Mouse (Mus musculus): ENCODE data around the gene Col26a1. TPM values are rescaled to one million over a fixed set of nuclear protein-coding genes. Genes with fewer than 3 reads are reported as not detected.
"Not testable (repeated sequence)": the region's sequence is repeated elsewhere in the genome, so short reads cannot be mapped to it uniquely, and the experiment has no call there.

Gene Col26a1
- total RNA-seq, 1 experiment from 2014 or later = not detected

DNA sequence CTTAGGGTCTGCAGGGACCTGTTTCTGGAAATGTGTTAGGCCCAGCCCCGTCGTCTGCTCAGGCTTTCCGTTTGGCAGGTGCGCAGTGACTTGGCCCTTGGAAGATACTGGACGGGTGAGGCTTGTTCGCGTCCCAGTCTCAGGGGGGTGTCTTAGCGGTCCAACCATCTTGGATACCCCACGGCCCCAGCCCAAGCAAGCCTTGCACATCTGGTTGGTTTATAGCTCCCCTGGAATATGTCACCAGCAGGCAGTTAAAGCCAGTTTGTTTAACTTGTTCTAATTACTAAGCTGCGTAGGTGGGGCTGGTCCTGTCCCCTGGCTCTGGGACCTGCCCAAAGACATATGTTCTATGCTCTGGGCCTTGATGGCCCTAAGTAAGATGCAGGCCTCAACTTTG, 111.9 kb downstream of the Col26a1 start:
- no peak for ATAC-seq (ENCODE audit: extremely low read depth, insufficient number of reproducible peaks, low FRiP score, poor library complexity, severe bottlenecking)

DNA sequence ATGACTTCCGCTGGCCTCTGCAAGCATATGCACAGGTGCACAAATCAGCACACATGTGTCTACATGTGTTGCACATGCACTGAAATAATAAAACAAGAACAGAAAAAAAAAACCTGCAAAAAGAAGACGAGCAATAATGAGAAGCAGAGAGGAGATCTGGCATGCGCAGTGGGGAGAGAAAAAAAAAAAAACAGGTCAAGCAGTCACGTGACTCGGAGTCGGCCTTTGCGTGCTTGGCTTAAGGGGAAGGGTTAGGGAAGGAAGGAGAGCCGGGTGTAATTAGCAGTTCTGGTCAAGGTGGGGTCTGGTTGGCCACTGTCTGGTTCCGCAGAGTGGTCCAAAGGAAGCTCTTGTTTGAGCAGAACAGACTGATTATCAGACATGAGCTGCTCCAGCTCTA, 115.7 kb downstream of the Col26a1 start:
- no peak for ATAC-seq (ENCODE audit: extremely low read depth, insufficient number of reproducible peaks, low FRiP score, poor library complexity, severe bottlenecking)

DNA sequence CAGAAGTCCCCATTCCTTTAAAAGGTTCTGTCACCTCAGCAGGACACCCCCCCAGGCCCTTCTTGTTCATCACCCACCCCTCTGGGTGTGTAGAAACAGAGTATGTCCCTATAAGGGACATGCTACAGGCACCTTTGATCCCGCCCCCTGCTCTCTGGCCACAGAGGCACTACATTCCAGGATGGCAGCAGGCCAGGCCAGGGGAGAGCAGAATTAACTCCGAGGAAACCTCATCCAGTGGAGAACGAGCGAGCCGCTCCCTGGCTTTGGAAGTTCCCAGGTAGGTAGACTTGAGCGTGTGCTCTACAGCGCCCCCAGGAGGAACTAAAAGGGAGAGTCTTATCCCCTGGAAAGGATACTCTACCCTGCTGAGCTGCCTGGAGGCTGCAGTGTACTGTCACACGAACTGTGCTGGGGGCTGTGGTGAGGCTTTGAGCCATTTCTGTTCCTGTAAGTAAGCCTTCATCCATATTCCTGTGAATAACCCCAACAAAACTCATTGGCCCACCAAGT, 118.8 kb downstream of the Col26a1 start:
- ATAC-seq (ENCODE audit: extremely low read depth, insufficient number of reproducible peaks, low FRiP score, poor library complexity, severe bottlenecking) = no peak

DNA sequence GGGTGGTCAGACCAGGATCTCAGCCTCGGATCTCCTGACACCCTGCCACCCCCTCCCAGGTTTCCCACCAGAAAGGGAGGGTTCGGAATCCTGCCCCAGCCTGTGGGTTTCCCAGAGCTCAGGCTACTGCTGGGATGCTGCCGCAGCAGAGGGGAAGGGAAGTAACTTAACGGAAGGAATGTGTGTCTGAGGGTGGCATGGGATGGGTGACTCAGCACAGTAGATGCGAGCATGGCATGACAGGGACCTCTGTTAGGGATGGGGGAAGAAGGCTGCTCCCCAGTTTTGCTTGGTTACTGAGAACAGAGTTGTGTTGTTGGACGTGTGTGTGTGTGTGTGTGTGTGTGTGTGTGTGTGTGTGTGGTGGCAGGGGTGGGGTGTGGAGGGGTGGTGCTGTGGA, 122.7 kb downstream of the Col26a1 start:
- no peak for ATAC-seq (ENCODE audit: extremely low read depth, insufficient number of reproducible peaks, low FRiP score, poor library complexity, severe bottlenecking)

DNA sequence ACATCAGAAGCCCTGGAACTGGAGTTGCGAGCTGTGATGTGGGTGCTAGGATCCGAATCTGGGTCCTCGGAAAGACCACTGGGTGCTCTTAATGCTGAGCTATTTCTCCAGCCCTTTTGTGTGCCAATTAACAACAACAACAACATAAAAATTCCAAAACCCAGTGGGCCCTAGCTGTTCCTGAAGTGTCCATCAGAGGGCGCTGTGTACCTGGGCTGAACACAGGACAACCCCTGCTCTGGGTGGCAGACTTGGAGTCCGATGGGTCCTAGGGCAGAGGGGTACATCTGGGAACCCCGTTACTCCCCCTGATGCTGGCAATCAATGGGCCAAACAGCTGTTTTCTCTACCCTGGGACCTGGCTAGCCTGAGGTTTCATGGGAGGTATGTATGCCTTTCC, 123.2 kb downstream of the Col26a1 start:
- ATAC-seq (ENCODE audit: extremely low read depth, insufficient number of reproducible peaks, low FRiP score, poor library complexity, severe bottlenecking) = no peak

DNA sequence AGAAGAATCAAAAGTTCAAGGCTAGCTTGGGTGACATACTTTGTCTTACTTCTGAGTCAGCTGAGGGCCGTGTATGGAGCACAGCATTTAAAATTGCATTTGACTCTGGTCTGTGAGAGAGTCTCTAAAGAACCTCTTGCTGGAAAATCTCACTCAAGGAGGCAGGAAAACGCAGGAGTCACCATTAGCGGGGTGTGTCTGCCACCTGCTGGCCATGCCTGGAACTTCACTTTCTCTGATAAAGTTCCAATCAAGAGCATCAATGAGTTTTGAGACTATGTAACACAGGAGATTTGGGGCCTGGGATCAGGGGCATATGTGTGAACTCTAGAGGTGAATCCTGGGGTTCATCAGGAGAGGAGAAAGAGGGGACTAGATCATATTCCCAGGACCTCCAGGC, 127.3 kb downstream of the Col26a1 start:
- peak; percentile 13; the same call in 1 of the 2 replicates for ATAC-seq (ENCODE audit: extremely low read depth, insufficient number of reproducible peaks, low FRiP score, poor library complexity, severe bottlenecking)

DNA sequence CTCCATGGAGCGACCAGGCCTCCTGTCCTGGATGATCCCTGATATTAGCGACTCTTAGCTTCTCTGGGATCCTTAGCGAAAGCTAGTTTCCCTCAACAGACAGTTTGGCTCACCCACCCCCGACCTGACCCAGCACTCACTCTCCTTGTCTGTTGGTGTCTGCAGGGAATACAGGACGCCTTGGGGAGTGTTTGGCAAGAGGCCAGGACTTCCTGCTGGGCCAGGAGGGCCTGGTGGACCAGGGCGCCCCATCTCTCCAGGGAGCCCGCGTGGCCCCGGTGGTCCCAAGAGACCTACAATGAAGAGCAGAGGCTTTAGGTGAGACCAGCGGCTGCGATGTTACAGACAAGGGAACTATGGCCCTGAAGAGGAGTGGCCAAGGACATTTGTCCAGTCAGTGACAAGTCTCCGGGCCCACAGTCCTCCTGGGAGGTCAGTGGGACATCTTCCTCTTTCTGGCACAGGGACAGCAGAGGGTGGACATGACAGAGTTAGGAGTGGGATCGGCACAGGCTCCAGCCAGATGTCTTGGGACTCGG, 128.9 kb downstream of the Col26a1 start:
- no peak for ATAC-seq (ENCODE audit: extremely low read depth, insufficient number of reproducible peaks, low FRiP score, poor library complexity, severe bottlenecking)

DNA sequence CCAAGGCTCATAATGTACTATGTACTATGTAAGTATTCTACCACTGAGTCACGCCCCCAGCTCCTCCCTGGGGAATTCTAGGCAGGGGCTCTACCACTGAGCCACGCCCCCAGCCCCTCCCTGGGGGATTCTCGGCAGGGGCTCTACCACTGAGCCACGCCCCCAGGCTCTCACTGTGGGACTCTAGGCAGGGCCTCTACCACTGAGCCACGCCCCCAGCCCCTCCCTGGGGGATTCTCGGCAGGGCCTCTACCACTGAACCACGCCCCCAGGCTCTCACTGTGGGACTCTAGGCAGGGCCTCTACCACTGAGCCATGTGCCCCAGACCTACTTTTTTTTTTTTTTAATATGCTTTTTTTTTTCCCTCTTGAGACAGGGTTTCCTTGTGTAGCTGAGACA, 129.8 kb downstream of the Col26a1 start:
- not testable (repeated sequence) for ATAC-seq (ENCODE audit: extremely low read depth, insufficient number of reproducible peaks, low FRiP score, poor library complexity, severe bottlenecking)

DNA sequence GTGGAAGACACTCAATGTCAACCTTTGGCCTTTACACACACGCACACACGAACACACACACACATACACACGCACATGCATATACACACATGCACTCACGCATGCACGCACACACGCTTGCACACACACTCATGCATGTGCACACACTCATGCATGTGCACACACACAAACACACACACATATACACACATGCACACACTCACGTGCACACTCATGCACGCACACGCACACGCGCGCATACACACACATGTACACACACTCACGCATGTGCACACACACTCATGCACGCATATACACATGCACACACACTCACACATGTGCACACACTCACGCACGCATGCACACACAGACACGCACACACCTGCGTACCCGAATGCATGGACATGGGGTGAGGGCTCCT, 130.9 kb downstream of the Col26a1 start:
- no peak for ATAC-seq (ENCODE audit: extremely low read depth, insufficient number of reproducible peaks, low FRiP score, poor library complexity, severe bottlenecking)

DNA sequence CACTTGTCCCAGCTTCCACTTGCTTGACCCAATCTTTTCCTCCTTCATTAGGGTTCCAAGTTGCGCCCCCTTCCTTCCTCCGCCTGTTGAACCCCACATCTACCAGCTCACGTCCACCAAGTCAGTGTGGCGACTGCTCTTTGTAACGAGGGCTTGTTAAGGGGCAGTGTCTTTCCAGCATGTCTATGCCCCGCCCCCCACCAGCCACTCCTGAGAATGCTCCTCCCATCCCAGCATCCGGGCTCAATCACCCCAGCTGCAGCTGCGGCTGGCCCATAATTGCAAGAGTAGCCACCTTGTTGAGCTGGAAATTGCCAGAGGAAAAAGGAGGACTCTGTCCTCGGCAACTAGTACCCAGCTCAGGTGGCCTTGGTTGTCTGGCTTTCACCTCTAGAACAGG, 136.4 kb downstream of the Col26a1 start:
- ATAC-seq (ENCODE audit: extremely low read depth, insufficient number of reproducible peaks, low FRiP score, poor library complexity, severe bottlenecking) = no peak

DNA sequence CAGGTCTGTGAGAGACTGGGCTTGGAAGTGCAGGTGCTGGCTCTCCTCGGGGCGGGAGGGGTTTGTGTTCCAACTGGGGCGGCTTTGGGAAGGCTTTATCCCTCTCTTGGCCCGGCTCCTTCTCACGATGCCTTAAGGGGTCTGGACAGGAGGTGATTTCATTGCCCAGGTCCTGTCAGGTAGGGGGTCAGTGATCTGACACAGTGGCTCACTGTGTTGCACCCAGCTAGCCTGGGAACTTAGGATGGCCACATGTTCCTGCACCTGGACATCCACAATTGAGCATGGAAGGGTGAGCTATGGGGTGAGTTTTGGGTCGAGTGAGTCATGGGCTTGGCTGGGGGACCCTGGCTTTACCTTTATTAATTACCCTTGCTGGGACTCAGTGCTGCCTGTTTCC, 144.1 kb downstream of the Col26a1 start:
- no peak for ATAC-seq (ENCODE audit: extremely low read depth, insufficient number of reproducible peaks, low FRiP score, poor library complexity, severe bottlenecking)

DNA sequence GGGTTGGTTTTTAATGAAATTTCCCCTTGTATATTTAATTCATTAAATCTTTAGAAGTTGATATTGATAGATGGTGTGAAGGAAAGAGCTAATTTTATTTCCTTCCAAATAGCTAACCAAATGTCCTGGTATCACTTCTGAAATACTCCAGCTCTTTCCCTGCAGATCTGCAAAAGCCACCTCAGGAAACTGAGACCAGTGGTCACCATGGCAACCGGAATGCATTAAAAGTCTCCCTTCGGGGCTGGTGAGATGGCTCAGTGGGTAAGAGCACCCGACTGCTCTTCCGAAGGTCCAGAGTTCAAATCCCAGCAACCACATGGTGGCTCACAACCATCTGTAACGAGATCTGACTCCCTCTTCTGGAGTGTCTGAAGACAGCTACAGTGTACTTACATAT, 156.7 kb downstream of the Col26a1 start:
- not testable (repeated sequence) for ATAC-seq (ENCODE audit: extremely low read depth, insufficient number of reproducible peaks, low FRiP score, poor library complexity, severe bottlenecking)

DNA sequence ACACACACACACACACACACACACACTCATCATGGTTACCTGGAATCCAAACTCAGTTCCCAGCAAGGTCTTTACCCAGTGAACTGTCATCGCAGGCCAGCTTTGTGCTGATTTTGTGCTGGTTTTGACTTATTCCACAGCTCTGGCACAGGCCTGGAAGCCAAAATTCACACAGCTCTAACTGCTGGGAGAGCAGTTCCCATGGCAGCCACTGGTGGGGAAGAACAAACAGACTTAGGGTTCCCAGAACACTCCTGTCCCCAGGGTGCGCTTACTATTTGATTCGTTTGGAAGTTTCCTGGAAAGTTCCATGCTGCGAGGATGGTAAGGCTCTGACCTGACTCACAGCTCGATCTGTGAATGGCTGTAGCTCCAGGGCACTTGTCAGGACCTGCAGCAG, 161.4 kb downstream of the Col26a1 start:
- ATAC-seq (ENCODE audit: extremely low read depth, insufficient number of reproducible peaks, low FRiP score, poor library complexity, severe bottlenecking) = no peak

DNA sequence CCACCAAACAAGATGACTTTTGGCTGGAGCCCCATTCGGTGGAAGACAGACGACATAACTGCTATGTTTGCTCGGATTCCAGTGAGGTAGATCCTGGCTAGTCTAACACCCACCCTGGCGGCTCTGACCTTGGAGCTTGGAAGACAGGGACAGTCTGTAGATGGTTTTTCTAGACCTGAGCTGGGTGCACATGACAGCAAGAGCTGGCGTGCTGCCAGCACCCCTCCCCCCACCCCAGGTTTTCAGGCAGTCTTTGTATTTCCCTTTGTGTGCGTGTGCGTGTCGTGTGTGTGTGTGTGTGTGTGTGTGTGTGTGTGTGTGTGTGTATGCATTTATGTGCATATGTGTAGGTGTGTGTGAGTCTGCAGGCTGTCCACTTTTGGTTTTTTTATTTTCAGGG, 164.4 kb downstream of the Col26a1 start:
- ATAC-seq (ENCODE audit: extremely low read depth, insufficient number of reproducible peaks, low FRiP score, poor library complexity, severe bottlenecking) = no peak

DNA sequence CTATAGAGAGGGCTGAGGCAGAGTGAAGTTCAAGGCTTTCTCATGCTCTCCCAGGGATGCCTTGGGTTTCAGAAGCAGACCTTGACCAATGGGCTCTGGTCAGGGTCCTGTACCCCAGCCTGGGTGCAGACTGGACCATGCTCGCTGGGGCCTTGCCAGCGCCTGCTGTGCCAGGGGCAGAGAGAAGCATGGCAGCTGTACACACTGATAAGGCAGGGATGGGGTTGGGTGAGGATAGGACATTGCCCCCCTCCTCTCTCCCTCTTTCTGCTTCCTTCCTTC, 165.5 kb downstream of the Col26a1 start:
- no peak for ATAC-seq (ENCODE audit: extremely low read depth, insufficient number of reproducible peaks, low FRiP score, poor library complexity, severe bottlenecking)

DNA sequence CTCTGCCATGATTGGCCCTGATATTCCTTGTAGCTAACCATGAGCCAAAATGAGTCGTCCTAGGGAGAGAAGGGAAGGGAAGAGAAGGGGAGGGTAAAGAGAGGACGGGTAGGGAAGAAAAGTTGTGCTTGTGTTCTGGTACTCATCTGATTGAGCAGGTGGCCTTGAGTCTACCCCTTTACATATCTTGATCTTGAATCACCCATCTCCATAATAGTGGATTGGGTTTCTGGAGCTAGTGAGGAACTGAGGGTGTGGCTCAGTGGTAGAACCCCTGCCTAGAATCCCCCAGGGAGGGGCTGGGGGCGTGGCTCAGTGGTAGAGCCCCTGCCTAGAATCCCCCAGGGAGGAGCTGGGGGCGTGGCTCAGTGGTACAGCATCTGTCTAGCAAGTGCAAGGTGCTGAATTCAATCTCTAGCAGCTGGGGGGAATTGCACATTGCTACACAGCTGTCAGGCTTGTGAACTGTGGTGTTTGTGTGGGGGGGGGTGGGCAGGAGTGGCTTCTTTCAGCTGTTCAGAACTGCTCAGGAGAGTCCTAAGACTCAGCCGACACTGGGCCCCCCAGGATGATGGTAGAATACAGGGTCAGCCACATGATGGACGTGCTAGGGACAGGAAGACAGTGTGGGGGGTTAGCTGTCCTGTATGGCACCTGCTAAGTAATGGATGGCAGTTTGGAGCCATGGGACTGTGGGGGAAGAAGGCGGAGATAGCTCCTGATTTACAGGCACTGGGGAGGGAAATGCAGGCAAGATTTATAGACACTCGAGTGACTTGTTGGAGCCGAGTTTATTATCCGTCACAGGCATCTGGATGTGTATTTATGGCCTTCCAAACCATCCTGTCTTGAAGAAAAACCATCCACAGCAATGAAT, 166.1 kb downstream of the Col26a1 start:
- no peak for ATAC-seq (ENCODE audit: extremely low read depth, insufficient number of reproducible peaks, low FRiP score, poor library complexity, severe bottlenecking)

DNA sequence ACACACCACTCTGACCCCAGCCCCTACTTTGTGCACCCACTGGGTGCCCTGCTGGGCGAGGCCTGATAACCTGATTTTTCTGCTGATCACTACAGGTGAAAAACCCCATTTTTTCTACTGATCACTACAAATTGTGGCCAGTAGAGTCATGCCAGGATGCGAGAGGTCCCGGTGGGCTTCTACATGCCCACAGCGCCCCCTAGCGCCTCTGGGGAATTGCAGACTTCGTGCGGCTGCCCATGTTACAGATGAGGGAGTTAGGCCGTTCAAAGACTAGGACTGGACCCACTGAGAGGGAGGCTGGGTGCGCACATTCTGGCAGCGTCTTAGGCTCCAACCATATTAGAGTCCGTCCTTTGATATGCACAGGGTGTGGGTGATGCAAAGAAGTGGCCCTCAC, 168.1 kb downstream of the Col26a1 start:
- no peak for ATAC-seq (ENCODE audit: extremely low read depth, insufficient number of reproducible peaks, low FRiP score, poor library complexity, severe bottlenecking)

DNA sequence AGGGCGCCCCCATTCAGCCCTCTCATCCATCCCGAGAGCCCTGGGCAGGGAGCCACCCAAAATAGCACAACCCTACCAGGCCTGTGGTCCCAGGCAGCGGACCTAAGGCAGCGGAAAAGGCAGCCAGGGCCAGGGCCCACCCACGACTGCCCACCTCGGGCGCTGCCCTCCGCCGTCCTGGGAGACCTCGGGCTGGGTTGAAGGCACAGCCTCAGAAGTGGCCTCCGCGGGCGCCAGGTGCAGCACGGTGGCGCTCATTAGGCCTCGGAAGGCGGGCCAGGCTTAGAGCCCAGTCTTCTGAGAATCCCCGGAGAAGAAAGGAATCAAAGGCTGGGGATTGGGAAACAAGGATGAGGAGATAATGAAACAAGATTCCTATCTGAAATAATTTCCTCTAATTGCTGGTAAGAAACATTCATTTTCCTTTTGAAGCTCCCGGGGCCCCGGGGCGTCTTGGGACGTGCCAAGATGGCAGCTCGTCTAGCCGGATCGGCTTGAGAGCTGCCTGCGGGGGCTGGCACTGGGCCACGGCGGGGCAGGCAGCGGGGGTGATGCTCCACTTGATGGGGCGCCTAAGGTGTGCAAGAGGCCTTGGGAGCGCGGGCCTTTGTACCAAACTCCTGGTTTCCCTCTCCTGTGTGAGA, 168.7 kb downstream of the Col26a1 start:
- no peak for ATAC-seq (ENCODE audit: extremely low read depth, insufficient number of reproducible peaks, low FRiP score, poor library complexity, severe bottlenecking)

DNA sequence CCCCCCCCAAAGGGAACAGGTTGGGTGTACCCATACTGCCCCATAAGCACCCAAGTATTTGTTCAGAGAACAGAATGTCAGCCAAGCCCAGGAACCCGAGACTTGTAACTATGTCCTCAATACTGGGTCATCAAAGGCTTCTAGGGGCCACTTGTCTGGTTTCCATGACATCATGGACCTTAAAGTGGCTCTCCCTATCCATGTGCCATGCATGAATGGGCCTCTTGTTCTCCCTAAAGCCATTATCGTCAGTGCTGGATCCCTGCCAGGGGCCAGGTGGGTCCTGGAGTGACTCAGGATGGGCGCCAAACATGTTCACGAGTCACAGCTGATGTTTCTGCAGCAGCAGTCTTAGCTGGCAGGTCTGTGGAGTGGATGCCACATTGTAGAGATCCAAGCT, 172.3 kb downstream of the Col26a1 start:
- no peak for ATAC-seq (ENCODE audit: extremely low read depth, insufficient number of reproducible peaks, low FRiP score, poor library complexity, severe bottlenecking)

DNA sequence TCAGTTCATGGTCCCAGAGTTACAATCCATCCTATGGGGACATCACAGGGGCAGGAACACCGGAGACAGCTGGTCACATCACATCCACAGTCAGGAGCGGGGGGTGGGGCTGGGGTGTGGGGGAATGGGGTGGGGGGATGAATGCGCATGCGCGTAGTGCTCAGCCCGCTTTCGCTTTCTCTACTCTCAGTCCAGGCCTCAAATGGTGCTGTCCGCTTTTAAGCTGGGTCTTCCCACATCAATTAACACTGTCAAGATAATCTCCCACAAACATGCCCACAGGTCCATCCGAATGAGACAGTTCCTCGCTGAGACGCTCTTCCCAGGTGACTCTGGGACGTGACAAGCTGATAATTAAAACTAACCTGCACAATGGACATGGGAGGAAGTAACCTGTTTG, 174.9 kb downstream of the Col26a1 start:
- no peak for ATAC-seq (ENCODE audit: extremely low read depth, insufficient number of reproducible peaks, low FRiP score, poor library complexity, severe bottlenecking)

All from neutrophil, adult 5-6 weeks (primary cell).